Mouse (Mus musculus) c-Kit-positive CD71-positive TER-119-negative erythroid progenitor cells, embryonic 14.5 days (primary cell): ENCODE results near the gene Pcsk5.

ENCODE experiments used
- DNase-seq: peaks from one replicate; pipeline ENCODE4 v3.0.0-alpha.2; 2013; ENCODE audit warnings: low read depth

The Pcsk5 gene

GRCm38 (mm10) chr19:17393841-17394591, 443.4 kb downstream of the Pcsk5 start, which contains the start of gene Rfk:
Gene Rfk (plus strand): TSS chr19:17394043.
- DNase-seq = peak; percentile 81

DNA sequence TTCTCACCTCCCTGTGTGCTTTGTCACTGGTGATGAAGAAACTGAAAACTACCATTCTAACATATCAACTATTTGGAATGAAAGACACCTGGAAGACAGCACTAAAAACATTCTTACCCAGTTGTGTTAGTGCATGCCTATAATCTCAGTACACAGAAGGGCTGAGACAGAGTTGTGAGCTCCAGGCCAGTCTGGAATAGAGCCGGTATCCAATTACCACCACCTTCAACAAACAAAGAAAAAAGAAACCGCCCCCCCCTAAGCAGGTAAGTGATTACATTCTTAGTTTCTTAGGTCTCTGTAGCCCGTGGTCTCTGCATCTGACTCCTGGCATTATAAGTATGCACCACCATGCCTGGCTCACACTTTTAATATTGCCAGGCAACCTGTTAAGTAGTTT, 444.6 kb downstream of the Pcsk5 start:
- no peak for DNase-seq

- DNase-seq = no peak
Measured at GRCm38 (mm10) chr19:17388404-17388803, 449.0 kb downstream of the Pcsk5 start.

GRCm38 (mm10) chr19:17386424-17386823, 451.0 kb downstream of the Pcsk5 start:
- no peak for DNase-seq

GRCm38 (mm10) chr19:17385426-17385825, 452.0 kb downstream of the Pcsk5 start:
- DNase-seq = no peak

- no peak for DNase-seq
Measured at GRCm38 (mm10) chr19:17385022-17385421, 452.4 kb downstream of the Pcsk5 start.

DNA sequence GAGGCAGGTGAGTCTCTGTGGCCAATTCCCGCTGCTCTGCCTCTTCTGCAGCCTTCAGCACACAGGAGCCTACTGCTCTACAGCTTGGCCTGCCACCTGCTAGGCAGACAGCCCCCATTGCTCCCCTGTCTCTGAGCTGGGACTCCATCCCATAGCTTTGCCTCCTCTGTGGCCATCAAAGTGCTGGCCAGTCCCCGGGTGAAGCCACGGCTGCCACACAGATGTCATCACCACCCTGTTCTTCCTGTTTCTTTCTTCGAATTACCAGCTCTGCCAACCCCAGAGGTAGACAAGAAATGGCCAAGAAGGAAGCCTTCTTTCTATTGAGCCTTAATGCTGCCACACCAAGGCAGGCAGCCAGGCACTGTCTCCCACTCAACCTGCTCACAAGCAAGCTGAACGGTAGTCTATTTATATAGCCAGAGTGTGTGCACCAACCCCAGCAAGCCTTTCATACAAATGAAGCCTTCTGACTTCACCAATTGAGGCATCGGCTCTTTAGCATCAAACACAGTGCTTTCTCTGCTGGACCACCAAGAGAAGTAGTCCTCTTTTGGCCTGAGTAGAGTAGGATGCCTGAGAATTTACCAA, 454.5 kb downstream of the Pcsk5 start:
- DNase-seq = no peak
